Mouse (Mus musculus): ENCODE measurements at regions not wholly inside any gene's neighbourhood (a gene's known extent, or its start where the extent isn't known, plus 50 kb on each side); places are given as distances from the start of the nearest gene placed in this dataset.

DNA sequence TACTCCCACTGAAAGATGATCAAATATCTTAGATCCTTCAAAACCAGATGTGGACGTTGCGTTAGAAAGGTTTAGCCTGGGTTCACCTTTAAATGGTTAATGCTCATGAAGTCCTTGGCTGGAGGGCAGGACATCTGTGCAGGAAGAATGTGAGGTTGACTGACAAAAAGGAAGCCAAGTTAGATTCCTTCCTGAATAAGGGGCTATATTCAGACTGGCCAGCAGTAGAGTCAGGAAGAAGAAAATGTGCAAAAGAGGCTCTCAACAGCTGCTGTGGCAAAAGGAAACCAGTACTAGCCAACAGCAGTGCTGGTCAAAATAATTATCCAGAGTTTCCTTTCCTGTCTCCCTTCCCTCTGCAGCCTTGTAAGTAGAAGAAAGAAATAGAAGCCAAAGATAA lies 582.0 kb upstream of the Marcks start:
- no peak for DNase-seq (ENCODE audit: low spot score)

DNA sequence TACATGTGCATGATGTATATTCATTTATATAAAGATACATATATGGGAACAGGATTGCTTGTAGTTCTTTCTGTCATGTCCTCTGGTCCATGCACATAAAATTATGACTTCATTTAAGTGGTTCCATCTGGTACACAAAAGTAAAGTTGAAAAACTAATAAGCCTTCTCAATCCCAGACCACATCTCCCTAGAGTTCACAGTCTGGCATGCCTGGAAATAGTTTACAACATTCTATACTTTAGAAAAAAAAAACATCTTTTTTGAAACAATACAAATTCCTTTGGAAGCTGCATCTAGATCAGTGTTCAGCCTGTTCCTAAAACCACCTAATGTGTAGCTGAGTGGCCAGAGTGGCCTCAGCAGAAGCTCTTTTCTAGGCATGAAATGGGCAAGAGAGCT lies 578.2 kb upstream of the Marcks start:
- DNase-seq (ENCODE audit: low spot score) = no peak

DNA sequence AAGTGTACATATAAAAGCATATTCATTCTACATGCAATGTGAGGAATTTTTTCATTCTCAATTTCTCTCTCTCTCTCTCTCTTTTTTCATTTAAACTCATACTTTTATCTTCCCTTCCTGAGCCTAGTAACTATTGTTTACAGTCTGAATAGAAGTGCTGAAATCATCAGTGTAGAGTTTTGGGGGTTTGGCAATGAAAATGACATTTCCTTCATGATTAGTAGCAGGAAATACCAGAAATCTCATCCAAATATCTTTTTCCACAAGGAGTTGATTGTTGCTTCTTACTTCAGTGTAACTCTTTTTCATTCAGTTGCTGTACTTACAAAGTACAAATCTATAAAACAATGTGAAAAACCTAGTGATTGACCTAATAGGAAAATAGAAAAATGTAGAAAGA lies 572.7 kb upstream of the Marcks start:
- DNase-seq (ENCODE audit: low spot score) = no peak

DNA sequence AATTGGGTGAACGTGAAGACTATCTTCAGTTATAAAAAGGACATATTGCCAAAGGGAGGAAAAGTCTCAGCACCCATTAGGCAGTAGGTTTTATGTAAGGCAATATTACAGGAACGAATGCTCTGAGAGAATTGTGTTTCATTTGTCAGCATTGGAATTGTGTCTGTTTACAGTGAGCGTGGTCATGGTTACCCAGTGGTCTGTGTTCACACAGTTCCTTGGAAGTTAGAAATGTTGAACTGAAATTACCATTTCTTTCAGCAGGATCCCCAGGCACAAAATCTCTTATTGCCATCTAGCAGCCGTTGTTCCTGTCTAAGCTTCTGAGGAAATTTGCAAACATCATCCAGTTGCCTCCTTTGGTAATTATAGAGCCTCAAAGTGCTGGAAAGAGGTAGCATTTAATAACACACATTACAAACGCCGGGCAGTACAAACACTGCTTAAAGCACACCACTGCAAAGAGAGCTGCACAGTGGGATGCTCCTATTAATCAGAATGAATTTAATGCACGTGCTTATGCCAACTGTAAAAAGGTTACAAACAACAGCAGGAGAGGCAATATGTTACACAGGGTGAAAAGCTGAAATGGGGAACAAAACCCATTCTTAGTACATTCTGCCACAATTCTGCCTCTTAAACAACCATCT lies 555.4 kb upstream of the Marcks start:
- no peak for DNase-seq (ENCODE audit: low spot score)

DNA sequence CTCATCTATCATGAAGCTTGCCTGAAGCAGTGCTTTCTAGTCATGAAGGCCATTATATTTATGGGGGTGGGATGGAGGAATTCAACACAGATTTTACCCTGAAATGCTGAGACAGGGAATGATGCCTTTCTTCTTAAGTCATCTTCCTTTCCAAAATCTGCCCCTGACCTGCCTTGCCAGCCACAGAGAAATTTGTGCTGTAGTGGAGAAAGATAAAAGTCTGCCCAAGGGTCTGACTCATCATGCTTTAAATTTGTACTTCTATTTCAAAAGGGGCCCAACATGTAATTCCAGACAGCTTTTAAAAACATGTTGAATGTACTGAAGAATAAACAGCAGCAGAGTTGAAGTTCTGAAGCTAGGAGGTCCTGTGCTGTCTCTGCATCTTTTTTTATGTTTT lies 554.1 kb upstream of the Marcks start:
- DNase-seq (ENCODE audit: low spot score) = no peak

DNA sequence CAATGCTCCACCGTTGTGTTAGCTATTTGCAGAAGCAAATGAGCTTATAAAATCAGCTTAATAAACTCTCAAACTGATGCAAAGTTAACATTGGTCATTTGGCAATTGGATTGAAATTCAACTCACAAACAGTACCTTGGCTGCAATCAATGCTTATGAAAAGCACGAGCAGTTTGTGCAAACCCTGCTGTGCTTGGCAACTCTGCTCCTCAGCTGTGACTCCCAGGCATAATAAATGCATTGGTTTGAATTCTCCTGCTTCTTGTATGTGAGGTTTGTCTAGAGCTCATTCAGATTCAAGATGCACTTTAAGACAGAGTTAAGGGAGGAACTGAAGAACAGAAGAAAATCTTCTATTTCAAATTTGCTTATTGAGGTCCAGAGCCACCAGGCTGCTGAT lies 553.2 kb upstream of the Marcks start:
- DNase-seq (ENCODE audit: low spot score) = no peak

DNA sequence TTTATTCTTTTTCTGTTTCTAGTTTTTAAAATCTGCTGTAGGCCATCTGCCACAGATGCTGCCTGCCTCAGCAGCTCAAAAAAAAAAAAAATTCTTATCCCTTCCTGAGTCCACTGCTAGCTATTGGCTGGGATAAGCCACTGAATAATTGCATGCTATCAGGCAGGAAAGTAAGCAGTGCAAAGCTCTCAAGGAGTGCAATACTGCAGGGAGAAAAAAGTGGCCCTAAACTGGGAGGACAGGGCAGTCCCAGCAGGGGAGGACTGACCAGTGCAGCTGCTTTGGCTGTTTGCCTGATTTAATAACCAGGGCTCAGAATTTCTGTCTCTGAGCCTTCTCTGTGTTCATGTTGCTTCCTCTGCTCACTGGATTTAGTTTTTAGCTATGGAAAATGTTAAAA lies 544.4 kb upstream of the Marcks start:
- no peak for DNase-seq (ENCODE audit: low spot score)

DNA sequence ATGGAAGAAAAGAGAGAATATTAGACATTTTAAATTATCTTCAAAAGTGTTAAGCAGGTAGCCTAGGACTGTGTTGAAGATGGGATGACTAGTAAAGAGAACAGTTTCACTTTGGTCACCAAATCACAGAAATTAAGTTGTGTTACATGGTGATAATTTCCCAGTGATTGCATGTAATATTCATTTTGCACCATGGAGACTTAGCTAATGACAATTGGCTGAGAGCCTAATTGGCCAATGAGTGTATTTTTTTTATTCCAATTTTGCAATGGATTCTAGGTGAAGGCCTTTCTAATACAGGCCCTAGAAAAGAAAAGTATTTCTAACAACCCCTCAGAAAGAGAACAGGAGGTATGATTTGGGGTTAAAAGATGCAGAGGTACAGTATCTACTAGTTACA lies 541.9 kb upstream of the Marcks start:
- DNase-seq (ENCODE audit: low spot score) = no peak

DNA sequence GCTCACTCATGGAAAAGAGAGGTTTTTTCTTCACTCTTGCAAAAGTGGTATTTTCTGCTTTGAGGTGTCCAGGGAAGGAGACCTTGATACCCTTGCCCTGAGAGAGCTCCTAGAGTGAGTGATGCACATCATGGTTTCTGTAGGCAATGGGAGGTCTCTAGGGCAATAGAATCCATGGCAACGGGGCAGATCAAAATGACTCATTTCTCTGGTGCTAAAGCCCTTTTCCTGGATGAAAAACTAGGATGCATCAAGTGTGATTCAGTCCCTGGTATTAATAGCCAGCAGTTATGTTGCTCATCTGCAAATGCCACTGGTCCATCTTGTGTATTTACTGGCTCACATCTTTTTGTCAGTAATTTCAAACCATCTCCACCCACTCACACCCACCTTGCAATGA lies 539.1 kb upstream of the Marcks start:
- DNase-seq (ENCODE audit: low spot score) = no peak

DNA sequence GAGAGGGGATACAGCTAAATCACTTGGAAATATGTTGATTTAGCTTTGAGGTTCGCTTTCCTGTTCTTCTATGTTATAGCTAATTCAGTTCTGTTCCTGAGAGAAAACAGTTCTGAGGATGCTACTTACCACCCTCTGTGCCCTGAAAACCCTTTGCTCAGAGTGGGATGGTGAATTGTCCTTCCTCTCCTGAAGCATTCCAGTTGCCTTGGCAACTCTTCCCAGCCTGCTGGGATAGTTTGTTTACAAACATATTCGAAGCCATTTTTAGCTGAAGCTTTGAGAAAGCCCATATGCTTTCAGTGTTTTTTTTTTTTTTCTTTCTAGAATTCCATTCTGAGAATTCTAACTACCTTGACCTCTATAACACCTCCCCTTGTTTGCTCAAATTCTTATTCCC lies 530.1 kb upstream of the Marcks start:
- DNase-seq (ENCODE audit: low spot score) = no peak

DNA sequence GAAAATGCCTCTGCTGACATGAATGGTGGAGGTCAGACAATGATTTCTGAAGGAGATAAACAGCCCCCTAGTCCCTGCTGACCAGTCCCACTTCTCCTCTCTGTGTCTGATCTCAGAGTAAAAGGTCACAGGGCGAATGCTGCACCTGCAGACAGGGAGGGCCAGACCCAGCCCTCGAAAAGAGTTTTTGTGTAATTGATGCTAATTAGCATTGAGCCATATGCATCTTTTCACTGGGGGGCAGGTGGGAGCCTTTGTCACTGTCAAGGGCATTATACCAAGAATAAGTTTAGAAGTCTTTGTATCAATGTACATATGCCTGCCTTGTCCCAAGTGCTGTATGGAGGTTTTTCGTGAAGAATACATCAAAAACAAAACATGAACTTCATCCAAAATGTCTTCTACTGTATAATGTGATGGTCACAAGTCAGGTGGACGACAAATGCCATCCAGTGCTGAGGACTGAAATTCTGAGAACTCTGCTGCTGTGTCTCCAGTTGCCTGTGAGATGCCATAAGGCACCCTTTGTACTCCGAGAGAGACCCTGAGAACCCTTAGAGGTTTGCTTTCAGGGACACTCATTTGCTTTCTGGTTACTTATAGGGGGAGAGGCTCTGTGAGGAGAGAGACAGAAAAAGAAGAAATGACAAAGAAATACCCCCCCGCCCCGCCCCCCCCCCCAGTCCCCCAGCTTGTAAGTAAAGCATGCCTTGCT lies 528.5 kb upstream of the Marcks start:
- DNase-seq (ENCODE audit: low spot score) = no peak

DNA sequence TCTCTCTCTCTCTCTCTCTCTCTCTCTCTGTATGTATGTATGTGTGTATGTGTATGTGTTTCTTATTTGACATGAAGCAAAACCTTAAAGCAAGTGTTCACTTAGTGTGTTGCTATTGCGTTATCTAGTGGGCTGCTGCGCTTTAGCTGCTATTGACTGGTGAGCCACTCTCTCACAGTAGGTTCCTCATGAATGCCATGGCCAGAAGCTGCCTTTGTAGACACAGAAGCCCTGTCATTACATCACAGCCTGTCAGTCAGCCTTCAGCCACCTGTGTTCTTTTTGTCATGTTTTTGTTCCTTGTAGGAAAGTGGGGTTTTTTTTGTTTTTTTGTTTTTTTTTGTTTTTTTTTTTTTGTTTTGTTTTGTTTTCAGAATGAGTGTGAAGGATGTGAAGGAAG lies 527.8 kb upstream of the Marcks start:
- no peak for DNase-seq (ENCODE audit: low spot score)

DNA sequence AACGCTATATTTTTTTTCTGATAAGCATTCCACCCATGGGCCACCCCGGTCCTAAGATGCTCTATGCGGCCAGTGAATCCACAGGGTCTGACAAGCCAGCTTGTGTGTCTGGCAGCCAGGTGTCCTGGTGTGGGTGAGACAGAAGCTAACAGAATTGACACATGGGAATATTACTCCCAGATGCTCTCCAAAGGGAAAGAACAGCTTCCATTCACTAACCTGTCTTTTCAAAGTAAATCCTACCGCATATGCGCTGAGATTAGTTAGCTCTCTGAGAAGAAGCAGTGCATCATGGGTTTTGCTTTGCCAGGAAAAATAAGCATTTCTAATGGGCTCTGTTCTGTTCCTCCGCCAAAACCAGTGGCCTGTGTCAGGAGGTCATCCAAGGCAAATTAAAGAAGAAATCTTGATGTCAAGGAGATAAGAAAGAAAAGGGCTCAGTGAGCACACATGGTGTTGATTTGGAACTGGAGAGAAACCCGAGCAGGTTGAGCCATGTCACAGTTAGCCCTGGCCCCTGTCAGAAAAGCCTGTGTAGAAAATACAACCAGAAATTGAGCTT lies 498.4 kb upstream of the Marcks start:
- no peak for DNase-seq (ENCODE audit: low spot score)

DNA sequence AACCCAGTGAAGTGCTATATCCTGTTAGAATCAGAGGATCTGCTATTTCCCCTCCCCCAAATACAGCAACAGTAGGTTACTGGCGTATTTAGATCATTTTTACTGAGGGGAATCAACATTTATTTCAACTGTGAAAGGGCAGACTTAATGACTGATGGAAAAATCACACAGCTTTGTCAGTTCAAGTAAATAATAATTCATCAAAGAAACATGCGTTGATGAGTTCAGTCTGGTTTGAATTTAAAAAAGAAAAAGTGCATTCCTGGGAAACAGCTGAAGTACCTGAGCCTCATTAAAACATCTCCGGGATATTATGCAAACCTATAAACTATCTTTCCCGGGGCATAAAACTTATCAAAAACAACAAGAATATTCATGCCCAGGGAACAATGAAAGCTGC lies 497.7 kb upstream of the Marcks start:
- no peak for DNase-seq (ENCODE audit: low spot score)

DNA sequence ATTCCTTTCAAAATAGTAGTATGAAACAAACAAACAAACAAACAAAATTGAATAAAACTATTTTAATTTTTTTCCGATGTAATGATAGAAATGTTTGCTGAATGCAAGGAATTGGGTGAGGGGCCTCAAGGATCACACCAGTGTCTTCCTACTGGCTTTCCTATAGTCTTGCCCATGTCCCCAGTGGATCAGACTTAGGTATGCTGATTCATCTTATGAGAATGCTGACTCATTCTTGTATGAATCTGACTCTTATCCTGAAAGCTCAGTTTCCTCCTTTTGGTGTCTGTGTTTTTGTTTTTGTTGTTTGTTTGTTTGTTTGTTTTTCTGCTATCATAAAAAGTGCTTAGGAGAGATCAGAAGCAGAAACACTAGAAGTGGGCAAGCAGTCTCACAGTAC lies 491.7 kb upstream of the Marcks start:
- DNase-seq (ENCODE audit: low spot score) = no peak

DNA sequence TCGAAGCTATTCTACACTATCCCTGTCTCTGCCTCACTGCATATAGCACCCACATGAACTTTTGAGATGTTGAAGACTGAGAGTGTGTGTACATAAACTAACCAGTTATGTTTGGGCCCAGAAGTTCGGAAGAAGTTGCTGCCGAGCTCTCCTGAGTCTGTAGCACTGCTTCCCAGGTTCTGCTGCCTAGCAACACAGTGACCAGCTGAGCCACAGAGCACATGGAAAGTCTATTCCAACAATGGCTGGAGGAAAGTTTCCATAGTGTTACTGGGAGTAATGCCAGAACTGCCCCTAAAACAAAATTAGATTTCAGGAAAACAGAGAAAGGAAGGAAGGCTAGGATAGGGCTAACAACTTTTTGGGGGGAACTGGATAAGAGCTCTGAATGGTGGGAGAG lies 489.2 kb upstream of the Marcks start:
- no peak for DNase-seq (ENCODE audit: low spot score)

DNA sequence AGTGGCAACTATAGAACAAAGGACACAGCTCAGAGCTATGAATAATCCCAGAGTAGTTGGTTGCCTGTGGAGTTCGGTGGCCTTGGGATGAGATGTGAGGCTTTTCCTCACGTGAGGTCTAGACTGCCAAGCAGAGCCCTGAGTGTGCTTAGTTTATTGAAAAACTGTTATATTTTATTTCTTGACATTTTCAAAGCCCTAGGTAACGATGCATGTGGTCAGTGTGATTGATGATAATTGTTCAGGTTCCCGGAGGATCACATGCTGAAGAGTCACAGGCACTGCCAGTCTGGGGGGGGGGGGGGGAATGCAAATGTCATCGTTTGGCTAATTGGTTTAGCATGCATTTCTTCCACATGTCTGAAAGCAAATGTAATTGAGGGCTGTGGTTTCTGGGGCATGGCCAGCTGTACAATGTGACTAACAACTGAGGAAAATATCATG lies 488.1 kb upstream of the Marcks start:
- no peak for DNase-seq (ENCODE audit: low spot score)

DNA sequence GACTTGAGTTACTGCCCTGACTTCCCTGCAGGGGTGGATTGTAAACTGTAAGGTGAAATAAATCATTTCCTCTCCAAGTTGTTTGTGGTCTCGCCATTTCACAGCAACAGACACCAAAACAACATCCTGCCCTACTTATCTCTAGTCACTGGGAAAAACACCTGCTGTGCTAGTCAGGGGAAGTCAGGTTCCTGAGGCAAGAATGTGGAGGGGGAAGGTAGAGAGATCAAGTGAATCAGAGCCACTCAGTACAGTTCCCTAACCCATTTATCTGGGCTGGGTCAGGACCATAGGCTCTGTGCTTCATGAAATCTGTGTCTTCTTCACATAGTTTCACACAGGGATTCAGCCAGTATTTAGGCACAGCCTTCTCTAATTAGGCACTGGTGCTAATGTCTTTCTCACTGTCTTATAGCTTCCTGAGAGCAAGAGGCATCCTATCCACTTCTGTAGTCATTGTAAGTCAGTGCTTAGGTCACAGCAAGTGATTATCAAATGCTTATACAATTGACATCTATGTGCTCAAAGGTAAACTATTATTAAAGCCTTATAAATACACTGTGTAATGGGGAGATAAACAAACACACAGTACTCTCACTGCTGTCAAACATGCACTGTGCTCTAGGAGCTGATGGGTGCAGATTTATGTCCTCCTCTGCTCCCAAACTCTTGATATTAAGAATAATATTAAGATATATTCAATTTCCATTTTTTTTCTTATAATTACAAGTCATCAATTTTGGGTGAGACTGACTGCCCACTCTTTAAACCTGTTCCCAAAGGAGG lies 487.4 kb upstream of the Marcks start:
- peak; percentile 71 for DNase-seq (ENCODE audit: low spot score)

DNA sequence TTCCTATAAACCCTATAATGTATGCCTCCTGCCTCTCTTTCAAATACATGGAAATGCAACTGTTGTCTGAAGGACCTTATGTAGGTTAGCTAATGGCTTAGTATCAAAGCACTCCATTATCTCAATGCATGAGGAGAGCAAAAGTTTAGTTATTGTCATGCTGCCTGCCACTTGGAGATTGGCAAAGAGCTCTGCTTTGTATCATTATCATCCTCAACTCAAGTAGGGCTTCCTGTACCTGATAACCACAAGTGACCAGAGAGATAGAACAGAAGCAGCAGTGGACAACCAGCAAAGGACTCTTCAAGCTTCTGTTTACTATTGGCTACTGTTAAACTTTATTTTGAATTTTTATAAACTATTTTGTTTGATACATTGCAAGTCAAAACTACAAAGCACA lies 484.3 kb upstream of the Marcks start:
- DNase-seq (ENCODE audit: low spot score) = no peak

DNA sequence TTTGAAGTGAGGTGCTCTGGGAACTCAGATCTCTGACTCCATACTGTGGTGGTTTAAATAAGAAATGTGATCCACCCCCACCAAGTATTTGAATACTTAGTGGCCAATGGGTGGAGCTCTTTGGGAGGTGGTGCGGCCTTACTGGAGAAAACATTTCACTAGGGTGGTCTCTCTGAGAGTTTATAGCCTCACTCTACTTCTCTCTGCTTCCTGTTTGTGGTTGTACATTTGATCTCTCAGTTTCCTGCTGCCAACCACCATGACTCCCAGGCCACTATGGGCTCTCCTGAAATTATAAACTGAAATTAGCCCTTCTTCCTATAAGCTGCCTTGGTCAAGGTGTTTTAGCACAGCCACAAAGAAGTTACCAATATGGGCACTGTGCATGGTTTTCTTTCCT lies 479.9 kb upstream of the Marcks start:
- DNase-seq (ENCODE audit: low spot score) = peak; percentile 23

DNA sequence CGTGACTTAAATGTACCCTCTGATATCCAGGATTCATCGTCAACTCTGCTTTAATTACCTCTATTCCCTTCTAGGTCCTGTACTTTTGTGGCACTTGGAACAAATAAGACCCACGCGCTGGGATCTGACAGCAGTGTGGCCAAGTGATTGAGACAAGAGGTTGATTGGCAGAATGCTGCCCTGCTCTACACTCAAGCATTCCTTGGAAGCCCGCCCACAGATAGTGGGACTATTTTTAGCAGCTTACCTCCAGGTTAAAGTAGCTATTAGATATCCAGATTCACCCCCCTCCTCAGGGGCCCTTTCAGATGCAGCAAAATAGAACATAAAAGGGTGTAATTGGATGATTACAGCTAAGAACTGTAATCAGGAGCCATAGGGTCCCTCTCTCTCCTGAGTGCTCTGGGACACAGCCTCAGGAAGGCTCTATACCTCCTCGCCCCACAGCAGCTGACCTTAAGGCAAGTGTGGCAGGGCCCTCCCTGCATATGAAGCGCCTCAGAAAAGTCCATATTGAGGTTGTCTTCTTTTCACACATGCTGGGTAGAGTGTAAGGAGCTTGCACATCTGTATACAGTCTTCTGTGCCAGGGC lies 479.1 kb upstream of the Marcks start:
- DNase-seq (ENCODE audit: low spot score) = no peak
